Mouse (Mus musculus) lung, embryonic 15.5 days (tissue): ENCODE results near the gene Cd3eap. TPM values are rescaled to one million over a fixed set of nuclear protein-coding genes. Genes with fewer than 3 reads are reported as not detected.

Source experiments
- ATAC-seq: fragments of 200-750 bp; cut with Nextera tagmentation; 2 replicates; pipeline ENCODE4 v1.8.0; 2017; ENCODE audit warnings: moderate number of reproducible peaks, borderline replicate concordance; ENCODE audit not compliant: low FRiP score, low TSS enrichment; ENCODE audit errors: extremely low read depth
- H3K27ac ChIP-seq: fragments of 300-500 bp; sonication (generic); 2 replicates; pipeline ENCODE4 v1.5.1; 2015; ENCODE audit warnings: moderate library complexity, mild to moderate bottlenecking, inconsistent platforms
- H3K27me3 ChIP-seq: fragments of 300-500 bp; sonication (generic); 2 replicates; pipeline ENCODE4 v1.6.1; 2015; ENCODE audit warnings: inconsistent platforms
- H3K36me3 ChIP-seq: fragments of 300-500 bp; sonication (generic); 2 replicates; pipeline ENCODE4 v1.6.1; 2015; ENCODE audit warnings: inconsistent platforms
- H3K4me1 ChIP-seq: fragments of 300-500 bp; sonication (generic); 2 replicates; pipeline ENCODE4 v1.6.1; 2015; ENCODE audit warnings: inconsistent platforms
- H3K4me2 ChIP-seq: fragments of 300-500 bp; sonication (generic); 2 replicates; pipeline ENCODE4 v1.6.1; 2015; ENCODE audit warnings: inconsistent platforms, mild to moderate bottlenecking, moderate library complexity
- H3K4me3 ChIP-seq: fragments of 300-500 bp; sonication (generic); 2 replicates; pipeline ENCODE4 v1.5.1; 2015; ENCODE audit warnings: mild to moderate bottlenecking, inconsistent platforms
- H3K9ac ChIP-seq: fragments of 300-500 bp; sonication (generic); 2 replicates; pipeline ENCODE4 v1.6.1; 2015; ENCODE audit warnings: inconsistent platforms
- H3K9me3 ChIP-seq: fragments of 300-500 bp; sonication (generic); 2 replicates; pipeline ENCODE4 v1.6.1; 2016; ENCODE audit warnings: inconsistent platforms
- WGBS: fragments of 180-500 bp; shearing (Covaris S2); methylation state at CpG from one replicate; pipeline ENCODE4 v1.1.7; 2015; 5-methylcytosine and 5-hydroxymethylcytosine counted together
- polyA plus RNA-seq: library from polyadenylated mRNA; unstranded; fragments of >200 nt; fragmentation: Nextera tagmentation; extraction: Ambion mirVana; gene quantifications from 2 replicates; pipeline ENCODE4 v1.2.1, GENCODE M21; 2015

Cd3eap gene
- polyA plus RNA-seq, 1 experiment from 2014 or later, result 21.7 TPM

DNA sequence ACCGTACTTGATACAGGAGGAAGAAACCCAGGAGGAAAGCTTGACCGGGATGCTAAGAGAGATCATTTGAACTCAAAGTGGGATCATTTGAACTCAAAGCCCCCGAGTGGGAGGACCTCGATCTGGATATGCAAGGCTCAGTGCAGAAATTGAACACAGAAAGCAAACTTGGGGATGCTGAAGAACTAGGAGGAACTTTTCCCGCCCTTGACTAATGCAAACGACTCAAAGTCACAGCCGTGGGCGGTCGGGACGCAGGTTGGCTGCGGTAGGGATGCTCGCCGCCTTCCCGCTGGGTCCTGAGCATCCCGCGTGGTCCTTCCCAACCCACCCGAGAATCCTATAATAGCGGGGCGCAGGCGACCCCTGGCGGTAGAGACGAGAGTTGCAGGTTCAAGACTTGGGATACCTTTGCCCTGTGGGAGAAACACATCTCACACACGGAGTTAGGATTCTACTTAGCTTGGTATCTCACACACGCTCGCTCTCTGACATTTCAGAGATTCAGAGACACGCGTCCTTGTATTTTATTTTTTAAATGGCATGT lies 16.7 kb downstream of the Cd3eap start:
- whole genome bisulfite sequencing, result under 1% methylated on average over 27 of the region's 27 CpGs

GRCm38 (mm10) chr7:19341761-19342409 lies 17.4 kb downstream of the Cd3eap start:
- H3K9ac ChIP-seq, result peak overlapping the region; percentile 33
- H3K4me3 ChIP-seq, result peak overlapping the region; percentile 46
- no peaks in the 10 kb centered on the region for H3K9me3 ChIP-seq
- H3K27me3 ChIP-seq, result peaks cover 17% of the 10 kb centered on the region
- H3K27ac ChIP-seq, result no peak overlapping the region
- under 1% methylated on average over 41 of the region's 41 CpGs for WGBS
- no peaks in the 10 kb centered on the region for H3K36me3 ChIP-seq
- peak overlapping the region; percentile 92 for H3K4me2 ChIP-seq
- peaks cover 45% of the 10 kb centered on the region for H3K4me1 ChIP-seq
- ATAC-seq, result peak; percentile 19; the same call in 1 of the 2 replicates

More for the DNA sequence above, 16.7 kb downstream of the Cd3eap start:
- no peaks in the 10 kb centered on the region for H3K36me3 ChIP-seq
- peaks cover 17% of the 10 kb centered on the region for H3K27me3 ChIP-seq
- 0 out of 2 replicates have a peak, but pooled peaks have one; percentile 13 for ATAC-seq
- peak overlapping the region; percentile 33 for H3K9ac ChIP-seq
- H3K4me3 ChIP-seq, result peak overlapping the region; percentile 46
- peaks cover 45% of the 10 kb centered on the region for H3K4me1 ChIP-seq
- H3K4me2 ChIP-seq, result peak overlapping the region; percentile 92
- no peaks in the 10 kb centered on the region for H3K9me3 ChIP-seq
- no peak overlapping the region for H3K27ac ChIP-seq

DNA sequence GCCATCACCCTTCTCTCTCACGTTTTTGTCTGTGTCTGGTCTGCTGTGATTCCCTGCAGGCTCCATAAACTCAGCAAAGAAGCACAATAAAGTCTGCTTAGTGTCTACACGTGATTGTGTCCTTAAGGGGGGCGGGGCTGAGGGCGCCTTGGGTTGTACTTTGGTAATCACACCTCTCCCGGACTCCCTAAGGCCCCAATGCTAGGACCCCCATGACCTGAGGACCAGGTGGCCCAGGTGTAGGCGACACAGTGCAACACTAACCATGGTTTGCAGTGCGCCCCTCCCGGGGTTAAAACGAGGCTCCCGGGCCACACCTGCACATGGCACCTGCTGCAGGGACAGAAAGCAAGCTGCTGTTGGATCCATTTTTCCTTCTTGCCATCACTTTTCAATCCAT lies 18.0 kb downstream of the Cd3eap start:
- peaks cover 45% of the 10 kb centered on the region for H3K4me1 ChIP-seq
- H3K4me2 ChIP-seq, result peak overlapping the region; percentile 92
- H3K36me3 ChIP-seq, result no peaks in the 10 kb centered on the region
- ATAC-seq, result no peak
- no peak overlapping the region for H3K9ac ChIP-seq
- WGBS, result 19% methylated on average over 10 of the region's 10 CpGs
- no peak overlapping the region for H3K27ac ChIP-seq
- no peaks in the 10 kb centered on the region for H3K9me3 ChIP-seq
- H3K27me3 ChIP-seq, result peaks cover 17% of the 10 kb centered on the region
- H3K4me3 ChIP-seq, result peak overlapping the region; percentile 46; the same call in 1 of the 2 replicates

DNA sequence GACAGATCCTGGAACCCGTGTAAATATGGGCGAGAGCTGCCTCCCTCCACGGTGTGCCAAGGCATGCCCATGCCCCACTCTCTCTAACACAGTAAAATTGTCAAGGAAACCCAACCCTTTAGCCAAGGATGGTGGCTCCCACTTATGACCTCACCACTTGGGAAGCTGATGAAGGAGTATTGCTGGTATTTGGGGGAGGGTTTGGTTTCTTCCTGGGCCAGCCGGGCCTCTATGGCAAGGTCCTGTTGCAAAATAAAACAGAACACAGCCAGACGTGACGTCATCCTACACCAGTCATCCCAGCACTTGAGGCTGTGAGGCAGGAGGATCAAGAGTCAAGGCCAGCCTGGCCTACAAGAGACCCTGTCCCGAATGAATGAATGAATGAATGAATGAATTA lies 20.7 kb downstream of the Cd3eap start:
- H3K36me3 ChIP-seq, result no peaks in the 10 kb centered on the region
- H3K9ac ChIP-seq, result no peak overlapping the region
- no peak for ATAC-seq
- H3K9me3 ChIP-seq, result no peaks in the 10 kb centered on the region
- no peak overlapping the region for H3K4me2 ChIP-seq
- peaks cover 17% of the 10 kb centered on the region for H3K27me3 ChIP-seq
- no peak overlapping the region for H3K27ac ChIP-seq
- WGBS, result 47% methylated on average over 7 of the region's 7 CpGs
- no peak overlapping the region for H3K4me3 ChIP-seq
- H3K4me1 ChIP-seq, result peaks cover 28% of the 10 kb centered on the region

DNA sequence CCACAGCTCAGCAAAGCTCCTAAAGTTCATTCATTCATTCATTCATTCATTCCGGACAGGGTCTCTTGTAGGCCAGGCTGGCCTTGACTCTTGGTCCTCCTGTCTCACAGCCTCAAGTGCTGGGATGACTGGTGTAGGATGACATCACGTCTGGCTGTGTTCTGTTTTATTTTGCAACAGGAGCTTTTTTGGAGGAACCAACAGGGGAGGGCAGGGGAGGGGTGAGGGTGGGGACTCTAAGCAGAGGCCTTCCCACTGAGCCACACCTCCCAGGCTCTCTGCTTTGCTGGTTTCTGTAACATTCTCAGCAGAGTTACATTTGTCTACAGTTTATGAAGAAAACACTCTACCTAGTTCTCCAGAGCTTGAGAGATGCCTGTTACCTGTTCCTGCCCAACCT lies 21.2 kb downstream of the Cd3eap start:
- 65% methylated on average over 2 of the region's 2 CpGs for WGBS
- ATAC-seq, result no peak

GRCm38 (mm10) chr7:19337122-19337521 lies 22.2 kb downstream of the Cd3eap start:
- Histone ChIP-seq H3K4me2 (no peak overlapping the region), H3K9ac (no peak overlapping the region), H3K4me1 (peaks cover 20% of the 10 kb centered on the region), H3K9me3 (no peaks in the 10 kb centered on the region), H3K36me3 (no peaks in the 10 kb centered on the region), H3K27ac (no peak overlapping the region), H3K4me3 (no peak overlapping the region), H3K27me3 (peaks cover 12% of the 10 kb centered on the region)
- WGBS, result 60% methylated on average over 10 of the region's 10 CpGs
- ATAC-seq, result no peak

More for the DNA sequence above, 21.2 kb downstream of the Cd3eap start:
- Histone ChIP-seq H3K27me3 (peaks cover 17% of the 10 kb centered on the region), H3K4me1 (peaks cover 25% of the 10 kb centered on the region), H3K9ac (no peak overlapping the region), H3K36me3 (no peaks in the 10 kb centered on the region), H3K9me3 (no peaks in the 10 kb centered on the region), H3K4me3 (no peak overlapping the region), H3K4me2 (no peak overlapping the region), H3K27ac (no peak overlapping the region)

- Histone ChIP-seq H3K27ac (no peak overlapping the region), H3K36me3 (no peaks in the 10 kb centered on the region), H3K9ac (no peak overlapping the region), H3K9me3 (no peaks in the 10 kb centered on the region), H3K4me2 (no peak overlapping the region), H3K4me3 (no peak overlapping the region), H3K4me1 (peaks cover 10% of the 10 kb centered on the region), H3K27me3 (no peaks in the 10 kb centered on the region)
- 46% methylated on average over 3 of the region's 3 CpGs for WGBS
- ATAC-seq, result no peak
These were observed 23.7 kb downstream of the Cd3eap start for GRCm38 (mm10) chr7:19335583-19335982.

DNA sequence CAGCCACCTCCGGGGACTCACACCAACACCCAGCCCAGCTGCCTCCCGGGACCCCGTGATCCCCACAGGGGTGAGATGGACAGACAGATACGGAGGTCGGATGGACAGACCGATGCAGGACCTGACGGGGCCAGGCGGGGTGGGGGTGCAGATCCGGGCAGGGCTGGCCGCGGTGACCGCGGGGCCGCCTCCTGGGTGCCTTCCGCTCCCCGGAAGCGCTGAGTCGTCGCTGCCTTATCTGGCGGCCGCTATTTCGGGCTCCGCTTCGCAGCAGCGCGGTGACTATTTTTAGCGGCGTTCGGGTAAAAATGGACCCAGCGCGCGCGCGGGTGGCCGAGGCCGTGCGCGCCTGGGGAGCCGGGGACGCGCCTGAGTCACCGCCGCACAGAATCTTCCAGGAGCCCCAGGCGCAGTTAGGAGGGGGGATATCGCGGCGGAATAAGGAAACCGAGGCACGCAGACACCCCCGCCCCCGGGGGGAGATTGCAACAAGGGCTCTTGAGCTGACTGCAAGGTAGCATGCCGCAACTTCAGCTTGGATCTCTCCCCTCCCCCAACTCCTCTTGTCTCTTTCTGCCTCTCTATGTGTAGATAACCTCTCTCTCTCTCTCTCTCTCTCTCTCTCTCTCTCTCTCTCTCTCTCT lies 26.5 kb downstream of the Cd3eap start:
- no peaks in the 10 kb centered on the region for H3K36me3 ChIP-seq
- peak; percentile 69 for ATAC-seq
- no peaks in the 10 kb centered on the region for H3K27me3 ChIP-seq
- peak overlapping the region; percentile 59 for H3K4me3 ChIP-seq
- peak overlapping the region; percentile 73 for H3K9ac ChIP-seq
- under 1% methylated on average over 52 of the region's 52 CpGs for WGBS
- peaks cover 5% of the 10 kb centered on the region for H3K4me1 ChIP-seq
- H3K27ac ChIP-seq, result peak overlapping the region; percentile 70
- H3K4me2 ChIP-seq, result peak overlapping the region; percentile 87
- no peaks in the 10 kb centered on the region for H3K9me3 ChIP-seq

- 66% methylated on average over 2 of the region's 2 CpGs for WGBS
- no peak for ATAC-seq
- no peaks in the 10 kb centered on the region for H3K36me3 ChIP-seq
- H3K27me3 ChIP-seq, result no peaks in the 10 kb centered on the region
- H3K9me3 ChIP-seq, result no peaks in the 10 kb centered on the region
- H3K9ac ChIP-seq, result no peak overlapping the region
- H3K27ac ChIP-seq, result no peak overlapping the region
- no peak overlapping the region for H3K4me2 ChIP-seq
- H3K4me3 ChIP-seq, result no peak overlapping the region
- peaks cover 14% of the 10 kb centered on the region for H3K4me1 ChIP-seq
These were observed 27.4 kb downstream of the Cd3eap start for GRCm38 (mm10) chr7:19331910-19332309.

GRCm38 (mm10) chr7:19328425-19328824 lies 30.9 kb downstream of the Cd3eap start:
- ATAC-seq, result no peak
- H3K27ac ChIP-seq, result no peak overlapping the region
- no peak overlapping the region for H3K4me3 ChIP-seq
- no peak overlapping the region for H3K9ac ChIP-seq
- no peak overlapping the region for H3K4me2 ChIP-seq
- no peaks in the 10 kb centered on the region for H3K9me3 ChIP-seq
- peaks cover 27% of the 10 kb centered on the region for H3K4me1 ChIP-seq
- no peaks in the 10 kb centered on the region for H3K36me3 ChIP-seq
- no peaks in the 10 kb centered on the region for H3K27me3 ChIP-seq

DNA sequence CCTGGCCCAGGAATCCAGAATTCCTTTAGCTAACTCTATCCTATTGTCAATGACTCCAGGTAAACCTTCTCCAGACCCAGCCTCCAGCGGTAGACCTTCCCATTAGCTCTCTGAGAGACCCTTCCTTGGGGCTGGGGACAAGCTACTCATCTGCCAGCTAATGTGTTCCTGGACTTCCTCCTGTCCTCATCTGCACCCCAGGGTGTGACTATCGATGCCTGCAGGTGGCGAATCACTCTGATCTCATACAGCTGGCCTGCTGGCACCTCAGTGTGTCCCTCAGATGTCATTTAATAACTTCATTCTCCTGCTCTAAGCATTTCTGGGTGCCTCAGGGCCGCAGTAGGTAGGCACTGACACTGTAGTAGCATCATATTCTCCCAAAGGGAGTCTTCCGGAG lies 31.5 kb downstream of the Cd3eap start:
- Histone ChIP-seq H3K9me3 (no peaks in the 10 kb centered on the region), H3K36me3 (no peaks in the 10 kb centered on the region), H3K4me2 (peak overlapping the region; percentile 73; the same call in 1 of the 2 replicates), H3K4me3 (no peak overlapping the region), H3K4me1 (peaks cover 26% of the 10 kb centered on the region), H3K27ac (no peak overlapping the region), H3K27me3 (no peaks in the 10 kb centered on the region), H3K9ac (no peak overlapping the region)
- 73% methylated on average over 5 of the region's 5 CpGs for WGBS
- no peak for ATAC-seq

GRCm38 (mm10) chr7:19327128-19327527 lies 32.2 kb downstream of the Cd3eap start:
- Histone ChIP-seq H3K9me3 (no peaks in the 10 kb centered on the region), H3K27ac (peak overlapping the region; percentile 77), H3K27me3 (peaks cover 6% of the 10 kb centered on the region; the same call in 1 of the 2 replicates), H3K36me3 (no peaks in the 10 kb centered on the region), H3K4me1 (peaks cover 23% of the 10 kb centered on the region), H3K4me2 (peak overlapping the region; percentile 73), H3K9ac (peak overlapping the region; percentile 27), H3K4me3 (peak overlapping the region; percentile 35)
- WGBS, result 1% methylated on average over 22 of the region's 22 CpGs
- ATAC-seq, result peak; percentile 81
